Mouse (Mus musculus): Measurements from ENCODE around the gene Fcgr4.

- TF ChIP-seq CTCF (IDR thresholded peaks at IDR 0.05; ENCODE audit: control insufficient read depth, insufficient read depth, insufficient read length) (no peak), MAX (IDR thresholded peaks at IDR 0.05) (no peak), USF1 (IDR thresholded peaks at IDR 0.05; ENCODE audit: low read depth) (no peak), MYOD1 (IDR thresholded peaks at IDR 0.05; ENCODE audit: control insufficient read depth, insufficient read length, low read depth) (no peak), CEBPB (IDR thresholded peaks at IDR 0.05; ENCODE audit: low read depth) (no peak), MYOG (IDR thresholded peaks at IDR 0.05; ENCODE audit: control insufficient read depth, extremely low read depth, insufficient read length) (no peak), FOSL1 (IDR thresholded peaks at IDR 0.05; ENCODE audit: insufficient read depth, low read length, poor library complexity, severe bottlenecking) (no peak)
Measured at GRCm38 (mm10) chr1:171050774-171051173, 32.1 kb downstream of the Fcgr4 start.

All from C2C12 (cell line).